Mouse (Mus musculus) inflammation-experienced regulatory T-cells (primary cell): Measurements from ENCODE around the gene Terf2. TPM values are rescaled to one million over a fixed set of nuclear protein-coding genes. Genes with fewer than 3 reads are reported as not detected.

Experiments used
- polyA plus RNA-seq, 2 experiments: library from polyadenylated mRNA; unstranded; fragments of 100-300 nt; shearing (Covaris generic); gene quantifications; one replicate each; pipeline ENCODE4 v1.2.1; 2017

Terf2 gene
- 10 to 100 TPM; 25.2 to 25.7 TPM for polyA plus RNA-seq

GRCm38 (mm10) chr8:107096366-107097036, at the start of gene Terf2:
Gene Terf2, minus strand, starts transcription at chr8:107096547.

DNA sequence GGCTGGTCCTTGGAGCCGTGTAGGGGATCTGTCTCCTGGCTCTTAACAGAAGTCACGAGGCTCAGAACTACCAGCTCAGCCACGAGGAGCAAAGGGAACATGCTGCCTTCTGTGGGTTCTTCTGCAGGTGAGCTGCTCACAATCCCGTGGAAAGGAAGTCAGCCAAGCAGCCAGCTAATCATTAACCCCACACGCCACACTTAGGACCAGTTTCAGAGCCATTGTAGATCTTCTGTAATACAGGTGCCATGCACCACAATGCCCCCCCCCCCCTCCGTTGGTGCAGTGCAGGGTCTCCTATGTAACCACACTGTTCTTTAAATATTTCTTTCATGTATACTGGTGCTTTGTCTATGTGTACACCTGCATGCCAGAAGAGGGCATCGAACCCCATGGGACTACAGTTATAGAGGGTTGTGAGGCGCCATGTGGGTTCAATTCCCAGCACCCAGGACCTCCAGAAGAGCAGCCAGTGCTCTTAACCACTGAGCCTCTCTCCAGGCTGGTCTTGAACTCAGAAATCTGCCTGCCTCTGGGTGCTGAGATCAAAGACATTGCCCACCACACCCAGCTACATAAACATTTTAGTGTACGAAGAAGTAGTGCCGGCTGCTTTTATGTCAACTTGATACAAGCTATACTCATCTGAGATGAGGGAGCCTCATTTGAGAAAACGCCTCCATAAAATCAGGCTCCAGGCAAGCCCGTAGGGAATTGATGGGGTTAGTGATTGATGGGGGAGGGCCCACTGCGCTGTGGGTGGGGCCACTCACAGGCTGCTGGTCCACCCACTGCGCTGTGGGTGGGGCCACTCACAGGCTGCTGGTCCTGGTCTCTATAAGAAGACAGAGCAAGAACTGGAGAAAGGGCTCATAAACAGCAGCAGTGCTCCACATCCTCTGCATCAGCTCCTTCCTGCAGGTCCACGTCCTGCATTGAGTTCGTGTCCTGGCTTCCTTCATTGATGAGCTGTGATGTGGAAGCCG, 30.5 kb downstream of the Terf2 start, which contains the start of gene Tmed6:
TSS of gene Tmed6 (minus strand) at position 134 of the 986 bp plus-strand sequence.

GRCm38 (mm10) chr8:107056076-107056972, 40.0 kb downstream of the Terf2 start, which contains the start of the genes Cog8 and Nip7:
Gene Cog8, minus strand, starts transcription at chr8:107056689.
Gene Nip7, plus strand, starts transcription at chr8:107056877.

DNA sequence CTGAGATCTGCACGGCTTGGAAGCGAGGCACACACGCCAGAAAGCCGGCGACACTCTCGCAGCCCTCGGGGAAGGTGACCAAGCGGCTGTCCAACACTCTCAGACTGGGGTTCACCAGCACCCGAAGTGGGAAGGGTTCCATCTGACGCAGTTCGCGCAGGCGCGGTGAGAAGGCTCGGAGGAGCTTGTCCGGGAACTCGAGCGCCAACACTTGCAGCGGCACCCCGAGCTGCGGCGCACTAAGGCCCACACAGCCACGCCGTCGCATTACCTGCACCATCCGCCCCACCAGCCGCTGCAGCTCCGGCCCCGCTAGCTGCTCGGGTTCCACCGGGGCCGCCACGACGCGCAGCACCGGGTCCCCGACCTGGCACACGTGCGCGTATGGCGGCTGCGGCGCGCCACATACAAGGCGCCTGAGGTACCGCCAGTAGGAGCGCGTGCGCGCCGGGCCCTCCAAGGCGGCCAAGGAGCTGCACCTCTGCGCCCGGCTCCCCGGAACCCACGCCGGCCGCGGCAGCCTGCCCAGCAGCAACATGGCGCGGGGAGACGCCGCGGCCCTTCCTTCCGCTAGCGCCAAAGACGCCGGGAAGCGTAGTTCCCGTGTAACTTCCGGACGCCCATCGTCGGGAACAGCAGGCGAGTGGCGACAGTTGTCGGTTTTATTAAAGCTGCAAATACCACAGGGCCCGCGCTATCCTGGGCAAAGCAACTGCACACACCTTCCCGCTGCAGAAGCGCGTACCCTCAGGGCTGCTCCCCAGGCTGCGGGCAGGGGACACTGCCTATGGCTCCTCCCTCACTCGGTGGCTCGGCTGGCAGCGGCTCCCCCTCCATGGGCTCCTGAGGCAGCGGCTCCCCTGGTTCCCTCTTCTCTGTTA, 48.0 kb downstream of the Terf2 start, which contains the start of gene Pdf:
TSS of gene Pdf (minus strand) at position 554 of the 881 bp plus-strand sequence.

DNA sequence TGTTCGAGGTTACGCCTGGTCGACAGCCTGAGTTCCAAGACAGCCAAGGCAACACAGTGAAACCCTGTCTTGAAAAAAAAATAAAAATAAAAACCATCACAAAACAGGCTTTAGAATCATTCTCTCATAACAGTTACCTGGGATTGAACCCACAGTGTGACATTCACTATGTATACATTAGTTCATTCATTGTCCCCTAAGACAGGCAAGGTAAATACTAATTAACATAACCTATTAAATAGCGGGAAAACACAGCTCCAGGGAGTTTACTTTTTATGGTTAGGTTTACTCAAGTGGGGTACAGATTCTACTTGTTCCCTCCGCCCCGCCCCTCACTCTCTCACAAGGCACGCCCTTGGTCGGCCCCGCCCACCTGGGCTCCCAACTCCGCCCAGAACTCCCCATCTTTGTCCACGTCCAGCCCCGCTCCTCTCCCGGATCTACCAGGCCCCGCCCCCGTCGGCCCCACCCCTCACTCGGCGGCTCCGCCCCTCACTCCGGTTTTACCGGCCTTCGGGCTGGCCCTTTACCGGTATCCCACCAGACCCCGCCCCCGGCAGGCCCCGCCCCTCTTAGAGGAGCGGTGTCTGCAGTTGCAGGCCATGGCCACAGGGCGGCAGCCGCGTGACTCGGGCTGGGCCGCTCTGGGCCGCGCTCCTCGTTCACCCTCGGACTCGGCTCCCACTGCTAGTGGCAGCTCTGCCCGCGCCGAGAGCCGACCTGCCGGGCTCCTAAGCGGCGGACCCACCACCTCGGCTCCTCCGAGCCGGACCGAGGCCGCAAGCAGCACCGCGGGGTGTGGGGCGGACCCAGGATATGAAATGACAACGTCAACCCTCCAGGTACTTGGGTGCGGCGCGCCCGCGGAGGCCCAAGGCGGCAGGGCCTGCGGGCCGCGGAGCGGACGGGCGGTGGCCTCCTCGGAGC, 65.4 kb downstream of the Terf2 start, which contains the start of gene Vps4a:
TSS of gene Vps4a (plus strand) at position 573 of the 927 bp plus-strand sequence.

Other genes starting within 250 kb of the Terf2 start
- gene Has3, start 226.3 kb downstream of the Terf2 start, polyA plus RNA-seq = not detected
- 10 to 100 TPM; 42.5 to 50.1 TPM for gene Utp4, start 202.9 kb downstream of the Terf2 start, polyA plus RNA-seq
- 10 to 100 TPM; 13.6 to 26.4 TPM for gene Sntb2, start 160.8 kb downstream of the Terf2 start, polyA plus RNA-seq
- gene Vps4a, start 65.3 kb downstream of the Terf2 start, polyA plus RNA-seq = 10 to 100 TPM; 62.3 to 79.2 TPM
- gene Pdf, start 47.9 kb downstream of the Terf2 start, polyA plus RNA-seq = 10 to 100 TPM; 12.5 to 18.0 TPM
- 10 to 100 TPM; 61.4 to 84.2 TPM for gene Cog8, start 39.9 kb downstream of the Terf2 start, polyA plus RNA-seq
- 10 to 100 TPM; 77.5 to 81.3 TPM for gene Nip7, start 39.7 kb downstream of the Terf2 start, polyA plus RNA-seq
- gene Tmed6, start 30.9 kb downstream of the Terf2 start, polyA plus RNA-seq = under 1 TPM in 1 of 2 experiments, not detected in 1; 0.88 TPM
- gene Cyb5b, start 54.1 kb upstream of the Terf2 start, polyA plus RNA-seq = 10 to 100 TPM; 64.5 to 69.2 TPM
- gene Nfat5, start 196.9 kb upstream of the Terf2 start, polyA plus RNA-seq = 10 to 100 TPM; 13.9 to 25.4 TPM